Mouse (Mus musculus): Measurements from ENCODE around the gene Akr7a5. TPM values are rescaled to one million over a fixed set of nuclear protein-coding genes. Genes with fewer than 3 reads are reported as not detected.

The Akr7a5 gene
- total and polyA plus RNA-seq, 2 experiments from 2014 or later: 41.1 to 60.6 TPM

DNA sequence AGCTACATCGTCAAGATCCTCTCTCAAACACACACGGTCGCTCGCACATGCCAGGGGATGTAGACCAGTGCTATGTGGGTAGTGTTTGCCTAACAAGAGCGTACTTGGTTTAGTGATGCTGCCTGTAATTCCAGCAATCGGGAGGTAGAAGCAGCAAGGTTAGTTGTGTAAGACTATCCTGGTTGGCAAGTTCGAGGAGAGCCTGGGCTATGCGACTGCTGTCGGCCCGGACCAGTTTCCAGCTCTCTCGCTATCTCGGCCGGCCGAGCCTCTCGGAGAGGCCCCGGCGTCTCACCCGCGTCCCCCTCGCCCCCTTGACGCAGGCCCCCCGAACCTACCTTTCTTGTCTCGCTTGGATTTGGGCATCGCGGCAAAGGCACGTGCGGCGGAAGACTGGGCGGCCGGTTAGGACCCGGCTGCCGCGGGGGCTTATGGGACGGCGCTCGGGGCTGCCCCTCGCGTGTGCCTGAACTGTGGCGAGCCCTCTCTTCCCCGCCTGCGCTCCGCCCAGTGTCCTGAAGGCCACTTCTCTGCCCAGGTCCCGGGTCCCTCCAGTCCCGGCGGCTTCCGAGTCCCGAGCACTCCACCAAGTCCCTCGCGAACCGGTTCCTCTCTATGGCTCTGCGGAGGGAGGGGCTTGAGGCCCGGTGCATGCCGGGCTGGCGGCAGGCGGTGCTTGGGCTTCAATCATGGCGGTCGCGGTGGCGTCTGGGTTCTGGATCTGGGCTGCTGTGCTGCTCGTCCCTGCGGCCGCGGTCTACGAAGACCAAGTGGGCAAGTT, 41.6 kb downstream of the Akr7a5 start, which contains the start of the genes Mrto4, Emc1 and Ubr4:
Gene Mrto4 (minus strand): TSS at position 646 of the 781 bp plus-strand sequence.
Gene Emc1 (plus strand): TSS at position 657 of the 781 bp plus-strand sequence.
Gene Ubr4 (plus strand): TSS at position 679 of the 781 bp plus-strand sequence.
- Histone ChIP-seq H3K27ac (ENCODE audit: low read depth, low read length) (peak within 1 kb of the TSS; percentile 92), H3K4me2 (ENCODE audit: low read depth) (peak within 1 kb of the TSS; percentile 75), H3K36me3 (ENCODE audit: insufficient read depth) (peaks cover 39% of the 10 kb centered on the region), H3K4me3 (ENCODE audit: low read depth, low read length) (peak within 1 kb of the TSS; percentile 57), H3K9ac (peak within 1 kb of the TSS; percentile 83), H3K9me3 (ENCODE audit: low read length) (no peaks in the 10 kb centered on the region), H3K27me3 (ENCODE audit: insufficient read depth, low read length) (no peaks in the 10 kb centered on the region), H3K4me1 (ENCODE audit: insufficient read depth) (peaks cover 12% of the 10 kb centered on the region; the same call in 1 of the 2 replicates)
- WGBS: under 1% methylated on average over 64 of the region's 64 CpGs
- no peak for TF ChIP-seq CTCF (IDR thresholded peaks at IDR 0.05; ENCODE audit: low read depth)
- peak; percentile 90 for DNase-seq
- peak; percentile 98 for ATAC-seq

DNA sequence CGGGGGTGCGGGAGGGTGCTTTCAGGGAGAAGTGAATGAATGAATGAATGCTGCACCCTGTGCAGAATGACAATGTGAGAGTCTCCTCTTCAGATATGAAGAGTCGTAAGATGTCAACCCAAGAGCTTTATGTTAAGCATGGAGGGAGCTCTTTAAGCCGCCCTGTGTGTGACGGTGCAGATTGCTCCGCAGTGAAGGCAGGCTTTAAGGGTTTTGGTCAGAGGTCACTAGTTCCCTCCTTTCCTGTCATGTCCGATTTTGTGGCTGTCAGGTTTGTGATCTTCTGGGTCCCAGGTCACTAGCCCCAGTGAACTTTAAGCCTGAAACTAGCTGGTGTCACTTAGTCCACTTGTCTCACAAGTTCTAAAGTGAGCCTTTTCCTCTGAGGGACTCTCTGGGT, 42.3 kb downstream of the Akr7a5 start:
- Histone ChIP-seq H3K9ac (peak overlapping the region; percentile 83), H3K4me3 (ENCODE audit: low read depth, low read length) (peak overlapping the region; percentile 57), H3K4me1 (ENCODE audit: insufficient read depth) (peaks cover 12% of the 10 kb centered on the region; the same call in 1 of the 2 replicates), H3K36me3 (ENCODE audit: insufficient read depth) (peaks cover 41% of the 10 kb centered on the region), H3K4me2 (ENCODE audit: low read depth) (peak overlapping the region; percentile 75), H3K9me3 (ENCODE audit: low read length) (no peaks in the 10 kb centered on the region), H3K27ac (ENCODE audit: low read depth, low read length) (peak overlapping the region; percentile 92), H3K27me3 (ENCODE audit: insufficient read depth, low read length) (no peaks in the 10 kb centered on the region)
- no peak for DNase-seq
- ATAC-seq: peak; percentile 19
- TF ChIP-seq CTCF (IDR thresholded peaks at IDR 0.05; ENCODE audit: low read depth): no peak
- WGBS: under 1% methylated on average over 7 of the region's 7 CpGs

DNA sequence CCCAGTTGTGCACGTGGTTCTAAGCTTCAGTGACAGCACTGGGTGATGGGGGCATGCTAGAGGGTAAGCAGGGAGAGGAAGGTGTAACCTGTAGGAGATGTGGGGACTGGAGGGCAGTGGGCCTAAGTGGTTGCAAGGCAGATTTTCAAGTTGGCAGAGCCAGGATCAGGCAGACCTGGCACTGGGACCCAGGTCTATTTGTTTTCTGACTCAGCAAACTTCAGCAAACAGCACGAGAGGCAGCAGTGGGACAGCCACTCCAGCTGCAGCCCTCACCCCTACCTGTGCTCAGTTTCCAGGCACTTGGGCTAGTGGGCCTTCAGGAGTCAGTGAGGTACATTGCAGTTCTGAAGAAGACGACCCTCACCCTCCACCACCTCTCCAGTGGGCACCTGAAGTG, 46.7 kb downstream of the Akr7a5 start:
- no peak for TF ChIP-seq CTCF (IDR thresholded peaks at IDR 0.05; ENCODE audit: low read depth)
- DNase-seq: no peak

DNA sequence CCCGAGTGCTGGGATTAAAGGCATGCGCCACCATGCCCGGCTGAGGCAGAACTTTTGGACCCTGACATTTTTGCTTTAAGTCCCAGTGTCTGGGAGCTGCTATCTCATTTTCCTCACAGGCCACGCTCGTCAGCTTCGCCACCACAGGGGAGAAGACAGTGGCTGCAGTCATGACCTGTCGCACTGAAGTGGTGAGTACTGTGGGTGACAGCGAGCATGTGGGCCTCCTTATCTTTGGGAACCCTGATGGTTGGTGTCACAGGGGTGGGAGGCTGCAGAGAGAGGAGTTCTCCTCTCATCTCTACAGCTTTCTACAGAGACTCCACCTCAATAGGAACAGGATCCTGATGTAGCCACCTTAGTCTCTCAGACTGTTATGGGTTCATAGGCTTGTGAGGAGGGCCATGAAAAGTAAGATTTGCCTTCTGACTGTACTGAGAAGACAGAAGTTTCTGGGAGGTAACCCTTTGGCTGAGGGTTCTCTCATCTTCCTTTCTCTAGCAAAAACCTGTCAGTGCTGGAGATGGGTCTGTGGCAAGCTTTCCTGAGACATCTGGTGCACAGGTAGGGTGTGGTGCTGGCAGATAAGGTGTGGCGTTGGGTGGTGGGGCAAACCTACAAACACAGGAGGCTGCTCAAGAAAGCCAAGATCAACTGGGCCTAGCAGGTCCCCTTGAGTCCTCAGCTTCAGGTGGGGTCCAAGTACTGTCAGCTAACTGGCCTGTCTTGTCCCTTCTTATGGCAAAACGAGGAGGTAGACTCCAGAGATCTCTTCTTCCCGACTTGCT, 50.4 kb downstream of the Akr7a5 start:
- WGBS: 94% methylated on average over 11 of the region's 11 CpGs

More for the DNA sequence above, 46.7 kb downstream of the Akr7a5 start:
- no peaks in the 10 kb centered on the region for H3K9me3 ChIP-seq (ENCODE audit: low read length)
- WGBS: 91% methylated on average over 3 of the region's 3 CpGs
- peaks cover 5% of the 10 kb centered on the region; the same call in 1 of the 2 replicates for H3K4me1 ChIP-seq (ENCODE audit: insufficient read depth)
- H3K36me3 ChIP-seq (ENCODE audit: insufficient read depth): peaks cover 66% of the 10 kb centered on the region
- H3K9ac ChIP-seq: no peak overlapping the region
- H3K27ac ChIP-seq (ENCODE audit: low read depth, low read length): no peak overlapping the region
- H3K4me3 ChIP-seq (ENCODE audit: low read depth, low read length): no peak overlapping the region
- no peak for ATAC-seq
- no peaks in the 10 kb centered on the region for H3K27me3 ChIP-seq (ENCODE audit: insufficient read depth, low read length)
- H3K4me2 ChIP-seq (ENCODE audit: low read depth): no peak overlapping the region

DNA sequence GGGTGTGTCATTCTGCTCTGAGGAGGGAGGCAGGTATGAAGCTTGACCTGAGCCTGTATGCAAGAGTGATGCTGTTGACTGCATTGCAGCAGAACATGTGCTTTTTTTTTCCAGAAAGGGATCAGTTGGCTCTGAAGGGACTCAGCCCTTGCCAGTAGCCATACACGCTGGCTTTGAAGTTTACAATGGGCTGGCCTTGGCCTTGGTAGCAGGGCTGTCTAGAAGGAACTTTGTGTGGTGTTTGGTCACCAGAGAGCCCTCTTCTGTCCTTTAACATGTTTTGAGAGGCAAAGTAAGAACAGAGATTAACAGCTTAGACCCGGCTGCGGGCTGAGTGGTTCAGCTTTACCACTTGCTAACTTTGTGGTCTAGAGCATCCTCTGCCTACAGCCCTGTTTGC, 56.8 kb downstream of the Akr7a5 start:
- peaks cover 89% of the 10 kb centered on the region for H3K36me3 ChIP-seq (ENCODE audit: insufficient read depth)
- no peaks in the 10 kb centered on the region for H3K9me3 ChIP-seq (ENCODE audit: low read length)
- WGBS: 96% methylated on average over 3 of the region's 3 CpGs
- DNase-seq (no peak), ATAC-seq (no peak)
- TF ChIP-seq CTCF (IDR thresholded peaks at IDR 0.05; ENCODE audit: low read depth): no peak
- H3K27me3 ChIP-seq (ENCODE audit: insufficient read depth, low read length): no peaks in the 10 kb centered on the region
- no peak overlapping the region for H3K9ac ChIP-seq
- H3K4me3 ChIP-seq (ENCODE audit: low read depth, low read length): no peak overlapping the region
- H3K4me1 ChIP-seq (ENCODE audit: insufficient read depth): no peaks in the 10 kb centered on the region
- H3K4me2 ChIP-seq (ENCODE audit: low read depth): no peak overlapping the region
- H3K27ac ChIP-seq (ENCODE audit: low read depth, low read length): no peak overlapping the region

More for the DNA sequence above, 50.4 kb downstream of the Akr7a5 start:
- no peaks in the 10 kb centered on the region for H3K9me3 ChIP-seq (ENCODE audit: low read length)
- no peak overlapping the region for H3K4me2 ChIP-seq (ENCODE audit: low read depth)
- H3K4me1 ChIP-seq (ENCODE audit: insufficient read depth): no peaks in the 10 kb centered on the region
- TF ChIP-seq CTCF (IDR thresholded peaks at IDR 0.05; ENCODE audit: low read depth): no peak
- H3K9ac ChIP-seq: no peak overlapping the region
- DNase-seq (no peak), ATAC-seq (no peak)
- H3K36me3 ChIP-seq (ENCODE audit: insufficient read depth): peaks cover 95% of the 10 kb centered on the region
- H3K27ac ChIP-seq (ENCODE audit: low read depth, low read length): no peak overlapping the region
- H3K27me3 ChIP-seq (ENCODE audit: insufficient read depth, low read length): no peaks in the 10 kb centered on the region
- H3K4me3 ChIP-seq (ENCODE audit: low read depth, low read length): no peak overlapping the region

Small RNA genes lying within 50 kb of the gene (microRNA-seq; reads per million reads assigned to microRNA genes)
- 0.12 to 0.39 reads per million in 2 experiments for gene Gm24245
- gene Gm25732: 0 to 0.12 reads per million in 2 experiments

Other genes with a start within 250 kb of the Akr7a5 start
- 1.8 and 4.0 TPM in 2 replicates for gene Htr6, start 235.2 kb upstream of the Akr7a5 start, total RNA-seq (2014; rRNA removed)
- gene Htr6, start 235.2 kb upstream of the Akr7a5 start, polyA plus RNA-seq (2015; fragmentation: Nextera tagmentation; extraction: Ambion mirVana): 0.67 TPM in 2 replicates
- gene Nbl1, start 217.8 kb upstream of the Akr7a5 start, total RNA-seq (2014; rRNA removed): 41.7 and 57.6 TPM in 2 replicates
- 56.7 and 64.3 TPM in 2 replicates for gene Nbl1, start 217.8 kb upstream of the Akr7a5 start, polyA plus RNA-seq (2015; fragmentation: Nextera tagmentation; extraction: Ambion mirVana)
- gene Minos1, start 179.6 kb upstream of the Akr7a5 start, total RNA-seq (2014; rRNA removed): 17.9 and 19.9 TPM in 2 replicates
- gene Minos1, start 179.6 kb upstream of the Akr7a5 start, polyA plus RNA-seq (2015; fragmentation: Nextera tagmentation; extraction: Ambion mirVana): 412 and 532 TPM in 2 replicates
- 98.3 and 113 TPM in 2 replicates for gene Capzb, start 117.8 kb upstream of the Akr7a5 start, total RNA-seq (2014; rRNA removed)
- 315 and 325 TPM in 2 replicates for gene Capzb, start 117.8 kb upstream of the Akr7a5 start, polyA plus RNA-seq (2015; fragmentation: Nextera tagmentation; extraction: Ambion mirVana)
- 14.2 and 15.3 TPM in 2 replicates for gene Pqlc2, start within 50 bp of the Akr7a5 start, total RNA-seq (2014; rRNA removed)
- gene Pqlc2, start within 50 bp of the Akr7a5 start, polyA plus RNA-seq (2015; fragmentation: Nextera tagmentation; extraction: Ambion mirVana): 10.0 and 12.1 TPM in 2 replicates
- 53.7 and 69.6 TPM in 2 replicates for gene Mrto4, start 41.8 kb downstream of the Akr7a5 start, total RNA-seq (2014; rRNA removed)
- 75.5 and 80.7 TPM in 2 replicates for gene Mrto4, start 41.8 kb downstream of the Akr7a5 start, polyA plus RNA-seq (2015; fragmentation: Nextera tagmentation; extraction: Ambion mirVana)
- 46.2 and 65.8 TPM in 2 replicates for gene Emc1, start 41.8 kb downstream of the Akr7a5 start, total RNA-seq (2014; rRNA removed)
- 33.2 and 41.4 TPM in 2 replicates for gene Emc1, start 41.8 kb downstream of the Akr7a5 start, polyA plus RNA-seq (2015; fragmentation: Nextera tagmentation; extraction: Ambion mirVana)
- 89.6 and 106 TPM in 2 replicates for gene Ubr4, start 41.9 kb downstream of the Akr7a5 start, total RNA-seq (2014; rRNA removed)
- gene Ubr4, start 41.9 kb downstream of the Akr7a5 start, polyA plus RNA-seq (2015; fragmentation: Nextera tagmentation; extraction: Ambion mirVana): 39.3 and 59.1 TPM in 2 replicates
- 13.8 and 15.8 TPM in 2 replicates for gene Iffo2, start 219.8 kb downstream of the Akr7a5 start, total RNA-seq (2014; rRNA removed)
- gene Iffo2, start 219.8 kb downstream of the Akr7a5 start, polyA plus RNA-seq (2015; fragmentation: Nextera tagmentation; extraction: Ambion mirVana): 3.5 and 5.3 TPM in 2 replicates